Mouse (Mus musculus): ENCODE measurements at regions not wholly inside any gene's neighbourhood (a gene's known extent, or its start where the extent isn't known, plus 50 kb on each side); places are given as distances from the start of the nearest gene placed in this dataset.
A peak's percentile ranks its signal among the peaks of the same experiment; 100 is the strongest.

DNA sequence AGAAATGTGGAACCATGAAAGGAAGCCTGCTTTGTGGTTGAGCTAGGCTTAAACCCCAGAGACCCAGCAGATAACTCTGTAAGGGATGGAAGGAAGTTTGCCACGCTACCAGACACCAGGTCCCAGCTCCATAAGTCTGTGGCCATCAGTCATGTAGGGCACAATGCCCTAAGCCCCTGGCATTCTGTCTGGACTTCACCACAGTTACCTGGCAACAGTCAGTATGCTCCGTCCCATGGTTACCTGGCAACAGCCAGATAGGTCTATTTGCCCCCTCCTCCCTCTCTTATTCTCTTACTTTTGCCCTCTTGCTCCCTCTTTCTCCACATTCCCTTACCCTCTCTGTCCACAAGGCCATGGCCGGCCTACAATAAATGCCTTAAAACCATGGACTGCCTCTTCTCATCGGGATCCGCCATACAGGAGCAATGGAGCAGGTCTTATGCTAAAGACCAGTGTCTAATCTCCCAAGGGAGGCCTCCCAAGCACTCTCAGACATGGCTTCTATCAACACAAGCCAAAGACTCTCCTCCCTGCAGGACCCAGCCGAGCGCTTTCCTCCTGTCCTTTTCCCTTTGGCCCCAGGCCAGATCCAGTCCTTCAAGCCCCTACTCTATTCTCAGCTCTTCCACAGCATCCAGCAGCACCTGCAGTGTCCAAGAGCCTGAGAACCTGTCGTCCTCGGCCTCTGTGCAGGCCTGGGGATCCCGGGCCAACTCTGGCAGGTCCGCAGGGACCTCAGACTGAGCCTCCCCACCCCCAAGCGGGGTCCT lies 66.3 kb upstream of the Usp38 start:
- H3K79me2 ChIP-seq (ENCODE audit: control insufficient read depth, insufficient read depth, low read length, poor library complexity), result no peaks in the 10 kb centered on the region
- H3K27ac ChIP-seq (ENCODE audit: control insufficient read depth, low read depth, low read length), result no peak overlapping the region
- no peaks in the 10 kb centered on the region for H3K27me3 ChIP-seq (ENCODE audit: control insufficient read depth in 1 of 2, insufficient read depth in 2 of 2, low read length in 2 of 2)
- H3K9ac ChIP-seq (ENCODE audit: control insufficient read depth, low read depth, low read length, poor library complexity, severe bottlenecking), result no peak overlapping the region
- H3K9me3 ChIP-seq (replicated peaks; ENCODE audit: insufficient read depth, low read length), result no peaks in the 10 kb centered on the region
- no peaks in the 10 kb centered on the region for H3K36me3 ChIP-seq (ENCODE audit: control insufficient read depth in 1 of 2, insufficient read depth in 2 of 2, low read length in 2 of 2)
- TF ChIP-seq ETS1 (IDR thresholded peaks at IDR 0.05; ENCODE audit: low read depth, low read length), result no peak
- TF ChIP-seq ZC3H11A (IDR thresholded peaks at IDR 0.05; ENCODE audit: low read depth, low read length), result no peak
- TF ChIP-seq RCOR1 (IDR thresholded peaks at IDR 0.05; ENCODE audit: low read depth, low read length), result no peak
- TF ChIP-seq EP300 (IDR thresholded peaks at IDR 0.05; ENCODE audit: low read depth in 1 of 2, low read length in 2 of 2), result no peak
- no peak for TF ChIP-seq SMC3 (IDR thresholded peaks at IDR 0.05; ENCODE audit: low read depth, low read length)
- no peak for TF ChIP-seq POLR2AphosphoS2 (IDR thresholded peaks at IDR 0.05; ENCODE audit: low read length)
- no peak for DNase-seq (ENCODE audit: low read depth, low spot score)
- no peak overlapping the region for H3K4me3 ChIP-seq (ENCODE audit: control insufficient read depth in 1 of 2, insufficient read depth in 1 of 2, low read depth in 2 of 2, low read length in 2 of 2)
- H3K4me1 ChIP-seq (ENCODE audit: control insufficient read depth in 1 of 2, insufficient read depth in 2 of 2, low read length in 2 of 2), result no peaks in the 10 kb centered on the region

DNA sequence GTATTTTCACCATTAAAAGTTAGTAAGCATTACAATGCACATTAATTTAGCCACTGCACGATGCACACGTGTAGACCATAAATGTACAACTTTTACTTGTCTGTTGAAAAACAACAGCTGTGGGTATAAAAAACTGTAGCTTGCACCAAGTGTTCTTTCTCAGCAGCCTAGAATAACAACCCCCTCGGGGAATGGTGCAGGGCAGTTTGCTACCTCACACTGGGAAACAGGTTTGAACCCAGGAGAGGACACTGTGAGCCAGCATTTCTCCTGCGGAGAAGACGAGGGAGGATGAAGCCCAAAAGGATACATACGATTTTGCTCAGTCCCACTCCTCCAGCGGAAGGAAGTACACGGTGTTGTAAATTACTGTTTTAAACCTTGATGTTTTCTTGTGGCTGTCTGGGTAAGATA lies 65.2 kb upstream of the Usp38 start:
- H3K27me3 ChIP-seq (ENCODE audit: control insufficient read depth in 1 of 2, insufficient read depth in 2 of 2, low read length in 2 of 2), result no peaks in the 10 kb centered on the region
- H3K4me1 ChIP-seq (ENCODE audit: control insufficient read depth in 1 of 2, insufficient read depth in 2 of 2, low read length in 2 of 2), result no peaks in the 10 kb centered on the region
- H3K36me3 ChIP-seq (ENCODE audit: control insufficient read depth in 1 of 2, insufficient read depth in 2 of 2, low read length in 2 of 2), result no peaks in the 10 kb centered on the region

DNA sequence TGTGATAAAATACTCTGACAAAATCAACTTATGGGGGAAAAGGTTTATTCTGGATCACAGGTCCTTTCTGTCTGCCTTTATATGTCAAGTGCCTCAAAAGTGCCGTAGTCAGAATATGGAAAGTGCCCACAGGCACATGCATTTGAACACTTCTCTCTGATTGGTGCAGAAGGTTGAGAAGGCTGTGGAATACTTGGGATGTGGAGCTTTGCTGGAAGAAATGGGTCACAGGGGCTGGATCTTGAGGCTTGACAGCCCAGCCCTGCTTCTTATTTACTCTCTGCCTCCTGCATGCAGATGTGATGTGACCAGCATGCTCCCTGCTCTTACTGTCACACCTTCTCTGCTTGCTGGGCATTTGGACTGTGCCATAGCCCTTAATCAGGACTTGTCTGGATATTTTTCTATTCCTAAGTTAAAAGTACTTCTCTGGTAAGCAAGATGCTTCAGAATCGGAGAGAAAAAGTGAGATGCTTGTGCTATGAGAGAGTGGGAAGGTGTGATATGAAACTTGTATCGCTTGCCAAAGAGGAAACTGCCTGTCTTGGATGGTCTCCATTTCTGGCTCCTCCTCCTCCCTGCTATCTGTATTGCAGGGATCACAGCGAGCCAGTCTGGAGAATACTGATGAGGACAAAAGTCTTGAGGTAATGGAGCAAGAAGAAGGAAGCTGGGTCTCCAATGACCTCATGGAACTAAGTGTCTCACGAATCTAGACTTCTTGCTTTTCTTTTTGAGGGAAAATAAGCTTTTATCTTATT lies 54.5 kb upstream of the Usp38 start:
- DNase-seq (ENCODE audit: low read depth, low spot score), result peak; percentile 47
- H3K4me3 ChIP-seq (ENCODE audit: control insufficient read depth in 1 of 2, insufficient read depth in 1 of 2, low read depth in 2 of 2, low read length in 2 of 2), result no peak overlapping the region
- H3K9ac ChIP-seq (ENCODE audit: control insufficient read depth, low read depth, low read length, poor library complexity, severe bottlenecking), result no peak overlapping the region
- TF ChIP-seq EP300 (IDR thresholded peaks at IDR 0.05; ENCODE audit: low read depth in 1 of 2, low read length in 2 of 2) (peak in 1 of 2 experiments; percentile 39; a peak in 2 of 4 replicates), ZMIZ1 (IDR thresholded peaks at IDR 0.05; ENCODE audit: low read depth, low read length) (no peak), ETS1 (IDR thresholded peaks at IDR 0.05; ENCODE audit: low read depth, low read length) (0 out of 2 replicates have a peak, but pooled peaks have one; percentile 14)
- no peaks in the 10 kb centered on the region for H3K4me1 ChIP-seq (ENCODE audit: control insufficient read depth in 1 of 2, insufficient read depth in 2 of 2, low read length in 2 of 2)
- no peaks in the 10 kb centered on the region for H3K27me3 ChIP-seq (ENCODE audit: control insufficient read depth in 1 of 2, insufficient read depth in 2 of 2, low read length in 2 of 2)
- H3K36me3 ChIP-seq (ENCODE audit: control insufficient read depth in 1 of 2, insufficient read depth in 2 of 2, low read length in 2 of 2), result no peaks in the 10 kb centered on the region
- no peaks in the 10 kb centered on the region for H3K79me2 ChIP-seq (ENCODE audit: control insufficient read depth, insufficient read depth, low read length, poor library complexity)
- no peak overlapping the region for H3K27ac ChIP-seq (ENCODE audit: control insufficient read depth, low read depth, low read length)
- H3K9me3 ChIP-seq (replicated peaks; ENCODE audit: insufficient read depth, low read length), result no peaks in the 10 kb centered on the region

More for the DNA sequence above, 65.2 kb upstream of the Usp38 start:
- no peak for DNase-seq (ENCODE audit: low read depth, low spot score)
- Histone ChIP-seq H3K9me3 (replicated peaks; ENCODE audit: insufficient read depth, low read length) (no peaks in the 10 kb centered on the region), H3K9ac (ENCODE audit: control insufficient read depth, low read depth, low read length, poor library complexity, severe bottlenecking) (no peak overlapping the region), H3K27ac (ENCODE audit: control insufficient read depth, low read depth, low read length) (no peak overlapping the region), H3K4me3 (ENCODE audit: control insufficient read depth in 1 of 2, insufficient read depth in 1 of 2, low read depth in 2 of 2, low read length in 2 of 2) (no peak overlapping the region), H3K79me2 (ENCODE audit: control insufficient read depth, insufficient read depth, low read length, poor library complexity) (no peaks in the 10 kb centered on the region)
- TF ChIP-seq MAZ (IDR thresholded peaks at IDR 0.05; ENCODE audit: low read depth, low read length) (no peak), ELF1 (IDR thresholded peaks at IDR 0.05; ENCODE audit: low read depth, low read length) (no peak), MYB (IDR thresholded peaks at IDR 0.05; ENCODE audit: low read depth, low read length) (no peak), ZC3H11A (IDR thresholded peaks at IDR 0.05; ENCODE audit: low read depth, low read length) (no peak)
